Comparison of ENCODE assay signal across 19 mouse cellular contexts in the genomic region with DNA sequence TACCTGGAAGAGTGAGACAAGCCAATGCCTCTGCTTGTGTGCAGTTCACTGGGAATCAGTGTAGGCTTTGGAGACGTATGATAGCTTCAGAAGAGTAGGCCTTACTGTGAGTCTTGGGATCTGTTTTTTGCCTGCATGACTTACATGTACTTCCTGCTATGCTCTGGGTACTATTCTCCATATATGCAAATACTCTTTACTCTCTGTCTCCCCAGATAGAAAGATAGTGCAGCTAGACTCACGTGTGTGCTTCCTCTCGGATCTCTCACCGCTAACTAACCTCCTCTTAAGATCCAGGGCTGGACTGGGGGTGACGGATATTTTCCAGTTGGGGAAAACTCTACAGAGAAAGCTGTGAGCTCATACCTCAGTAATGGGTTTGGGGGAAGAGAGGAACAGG.
"Had no signal": no experiment of that assay in that cellular context is flagged by ENCODE, and none has a peak within 500 bp of the region (broad histone marks: within the 10 kb centered on the region; RNA-seq: fewer than 3 reads in every experiment).

No protein-coding gene starts in this region.

- H3K27me3 ChIP-seq: limb, embryonic 12.5 days; neural tube, embryonic 15.5 days; stomach, embryonic 15.5 days had no signal

- H3K4me3 ChIP-seq: limb, embryonic 12.5 days; megakaryocyte, embryonic 14.5 days; neural tube, embryonic 15.5 days; stomach, embryonic 15.5 days had no signal

- H3K4me1 ChIP-seq: limb, embryonic 12.5 days; neural tube, embryonic 15.5 days; stomach, embryonic 15.5 days had no signal

- H3K27ac ChIP-seq: kidney, postnatal 0 days; limb, embryonic 12.5 days; liver, embryonic 14.5 days; neural tube, embryonic 15.5 days; stomach, embryonic 15.5 days had no signal

- DNase-seq: kidney, adult 11 months; kidney, adult 9 months; kidney, postnatal 36 days; layer of hippocampus, adult 9-11 months; layer of hippocampus, postnatal 36 days; lung, adult 2 months; lung, postnatal 10 days; lung, postnatal 4 days; spleen, adult 18-20 months; thymus, adult 2 months; thymus, postnatal 4 days had no signal

- H3K36me3 ChIP-seq: limb, embryonic 12.5 days; neural tube, embryonic 15.5 days; stomach, embryonic 15.5 days had no signal

- ATAC-seq: midbrain, embryonic 16.5 days had no signal

- H3K9me3 ChIP-seq: limb, embryonic 12.5 days; megakaryocyte, embryonic 14.5 days; neural tube, embryonic 15.5 days; stomach, embryonic 15.5 days had no signal

- H3K4me2 ChIP-seq: limb, embryonic 12.5 days; midbrain, embryonic 11.5 days; neural tube, embryonic 15.5 days; stomach, embryonic 15.5 days had no signal

- H3K9ac ChIP-seq: limb, embryonic 12.5 days; liver, embryonic 14.5 days; neural tube, embryonic 15.5 days; stomach, embryonic 15.5 days had no signal
